Mouse (Mus musculus) MEL (cell line): ENCODE data around the gene Pla2g7. TPM values are rescaled to one million over a fixed set of nuclear protein-coding genes. Genes with fewer than 3 reads are reported as not detected.

Source experiments
- DNase-seq: peaks from one replicate; pipeline ENCODE4 v3.0.0; 2011; ENCODE audit warnings: low read depth, low spot score
- H3K27ac ChIP-seq: 2 replicates; pipeline ENCODE4 v1.5.1; 2012; ENCODE audit warnings: low read depth, mild to moderate bottlenecking, control low read depth, low read length, moderate library complexity; ENCODE audit not compliant: control insufficient read depth
- H3K27me3 ChIP-seq, 2 experiments: fragments of 150-350 bp in 1 of 2; sonication (generic) in 1 of 2; 2 replicates each; pipeline ENCODE4 v1.6.1; 2012; ENCODE audit warnings: low read length in 2 of 2, mild to moderate bottlenecking in 2 of 2, improper control_type of control experiment in 1 of 2, moderate library complexity in 1 of 2; ENCODE audit not compliant: insufficient read depth in 2 of 2, control insufficient read depth in 1 of 2
- H3K36me3 ChIP-seq, 2 experiments: 2 replicates each; pipeline ENCODE4 v1.6.1; 2012 to 2014; ENCODE audit warnings: low read length in 2 of 2, improper control_type of control experiment in 1 of 2, inconsistent platforms in 1 of 2, mild to moderate bottlenecking in 1 of 2; ENCODE audit not compliant: insufficient read depth in 2 of 2, control insufficient read depth in 1 of 2
- H3K4me1 ChIP-seq, 2 experiments: fragments of 150-350 bp in 1 of 2; sonication (generic) in 1 of 2; 2 replicates each; pipeline ENCODE4 v1.6.1; 2012; ENCODE audit warnings: low read length in 2 of 2, improper control_type of control experiment in 1 of 2, mild to moderate bottlenecking in 1 of 2; ENCODE audit not compliant: insufficient read depth in 2 of 2, control insufficient read depth in 1 of 2
- H3K4me3 ChIP-seq, 2 experiments: fragments of 150-350 bp in 1 of 2; sonication (generic) in 1 of 2; 2 replicates each; pipeline ENCODE4 v1.5.1; 2012; ENCODE audit warnings: low read depth in 2 of 2, low read length in 2 of 2, mild to moderate bottlenecking in 2 of 2, moderate library complexity in 2 of 2, control low read depth in 1 of 2, improper control_type of control experiment in 1 of 2; ENCODE audit not compliant: control insufficient read depth in 1 of 2, insufficient read depth in 1 of 2
- H3K79me2 ChIP-seq: 2 replicates; pipeline ENCODE4 v1.6.1; 2012; ENCODE audit warnings: mild to moderate bottlenecking, low read length, moderate library complexity; ENCODE audit not compliant: control insufficient read depth, poor library complexity, insufficient read depth
- H3K9ac ChIP-seq: 2 replicates; pipeline ENCODE4 v1.6.1; 2012; ENCODE audit warnings: low read depth, mild to moderate bottlenecking, control low read depth, low read length, moderate library complexity; ENCODE audit not compliant: control insufficient read depth, poor library complexity, severe bottlenecking
- H3K9me3 ChIP-seq: fragments of 150-350 bp; sonication (generic); replicated peaks from 2 replicates; pipeline ENCODE4 v1.6.1; 2012; ENCODE audit warnings: mild to moderate bottlenecking, low read length, improper control_type of control experiment, moderate library complexity; ENCODE audit not compliant: insufficient read depth
- CHD2 ChIP-seq: IDR thresholded peaks from 2 replicates; pipeline ENCODE4 v1.6.1; 2011; ENCODE audit warnings: low read length, improper control_type of control experiment
- CTCF ChIP-seq, 3 experiments: IDR thresholded peaks in 2 of 3; conservative IDR thresholded peaks in 1 of 3; 2 replicates each; pipeline ENCODE4 v1.5.1; 2011 to 2012; ENCODE audit warnings: low read length in 3 of 3, low read depth in 2 of 3, mild to moderate bottlenecking in 2 of 3, improper control_type of control experiment in 1 of 3, inconsistent platforms in 1 of 3, mixed read lengths in 1 of 3, moderate library complexity in 1 of 3; ENCODE audit not compliant: control insufficient read depth in 1 of 3, insufficient read depth in 1 of 3, poor library complexity in 1 of 3, severe bottlenecking in 1 of 3
- MAX ChIP-seq: IDR thresholded peaks from 2 replicates; pipeline ENCODE4 v1.6.1; 2011; ENCODE audit warnings: low read length, improper control_type of control experiment
- MAZ ChIP-seq: IDR thresholded peaks from 2 replicates; pipeline ENCODE4 v1.6.1; 2012; ENCODE audit warnings: low read depth, mild to moderate bottlenecking, inconsistent platforms, low read length, improper control_type of control experiment
- MEF2A ChIP-seq: IDR thresholded peaks from 2 replicates; pipeline ENCODE4 v1.6.1; 2014; ENCODE audit warnings: low read depth, mild to moderate bottlenecking, inconsistent platforms, low read length, improper control_type of control experiment; ENCODE audit not compliant: poor library complexity, insufficient replicate concordance, severe bottlenecking; ENCODE audit errors: extremely low read depth
- MXI1 ChIP-seq: IDR thresholded peaks from 2 replicates; pipeline ENCODE4 v1.6.1; 2011; ENCODE audit warnings: mild to moderate bottlenecking, low read depth, low read length, improper control_type of control experiment
- NRF1 ChIP-seq: IDR thresholded peaks from 2 replicates; pipeline ENCODE4 v1.6.1; 2014; ENCODE audit warnings: low read depth, mild to moderate bottlenecking, inconsistent platforms, low read length, improper control_type of control experiment, moderate library complexity; ENCODE audit not compliant: poor library complexity, insufficient read depth, severe bottlenecking
- POLR2A ChIP-seq, 2 experiments: IDR thresholded peaks; 2 replicates each; pipeline ENCODE4 v1.6.1; 2011 to 2012; ENCODE audit warnings: low read length in 2 of 2, mild to moderate bottlenecking in 2 of 2, control low read depth in 1 of 2, improper control_type of control experiment in 1 of 2, low read depth in 1 of 2, moderate library complexity in 1 of 2; ENCODE audit not compliant: control insufficient read depth in 1 of 2, insufficient read depth in 1 of 2, poor library complexity in 1 of 2
- POLR2AphosphoS5 ChIP-seq: IDR thresholded peaks from 2 replicates; pipeline ENCODE4 v1.6.1; 2012; ENCODE audit warnings: low read depth, borderline replicate concordance, mild to moderate bottlenecking, inconsistent platforms, low read length, moderate library complexity, mixed read lengths
- RAD21 ChIP-seq: IDR thresholded peaks from 2 replicates; pipeline ENCODE4 v1.6.1; 2011; ENCODE audit warnings: mild to moderate bottlenecking, low read depth, low read length, improper control_type of control experiment
- RCOR1 ChIP-seq: IDR thresholded peaks from 2 replicates; pipeline ENCODE4 v1.6.1; 2012; ENCODE audit warnings: low read depth, mild to moderate bottlenecking, inconsistent platforms, low read length, improper control_type of control experiment
- SMC3 ChIP-seq: IDR thresholded peaks from 2 replicates; pipeline ENCODE4 v1.6.1; 2011; ENCODE audit warnings: low read depth, low read length, improper control_type of control experiment
- ZC3H11A ChIP-seq: IDR thresholded peaks from 2 replicates; pipeline ENCODE4 v1.6.1; 2012; ENCODE audit warnings: low read depth, mild to moderate bottlenecking, inconsistent platforms, low read length, improper control_type of control experiment
- ZKSCAN1 ChIP-seq: IDR thresholded peaks from 2 replicates; pipeline ENCODE4 v1.6.1; 2012; ENCODE audit warnings: low read depth, mild to moderate bottlenecking, inconsistent platforms, low read length, improper control_type of control experiment, moderate library complexity
- polyA plus RNA-seq, 2 experiments: library from polyadenylated mRNA; stranded (reverse) in 1 of 2; unstranded in 1 of 2; fragments of >175 nt in 1 of 2; fragments of >200 nt in 1 of 2; gene quantifications; 2 replicates each; pipeline versions ENCODE4 v1.2.1 to v1.2.4; 2012; ENCODE audit warnings: low replicate concordance in 2 of 2, low read depth in 1 of 2; ENCODE audit not compliant: insufficient read length in 2 of 2, insufficient read depth in 1 of 2, missing spikeins in 1 of 2
- total RNA-seq: library from RNA; depleted of rRNA; stranded (reverse); fragments of 300-350 nt; gene quantifications from 2 replicates; pipeline ENCODE4 v1.2.3, GENCODE M21; 2012

The Pla2g7 gene
- total and polyA plus RNA-seq, 3 experiments: not detected

GRCm38 (mm10) chr17:43606704-43607103 lies 38.8 kb downstream of the Pla2g7 start:
- TF ChIP-seq MAZ: no peak
- peak; percentile 37 for TF ChIP-seq SMC3
- peak; percentile 57 to 72 (median 68) for TF ChIP-seq CTCF (IDR thresholded peaks at IDR 0.05 in 2 of 3, conservative IDR thresholded peaks at IDR 0.05 in 1 of 3; ENCODE audit: control insufficient read depth in 1 of 3, insufficient read depth in 1 of 3, low read depth in 2 of 3, low read length in 3 of 3, poor library complexity in 1 of 3, severe bottlenecking in 1 of 3)
- TF ChIP-seq POLR2A (IDR thresholded peaks at IDR 0.05; ENCODE audit: control insufficient read depth in 1 of 2, insufficient read depth in 1 of 2, low read depth in 1 of 2, low read length in 2 of 2, poor library complexity in 1 of 2): no peak
- no peak for TF ChIP-seq POLR2AphosphoS5
- TF ChIP-seq NRF1: no peak
- peak; percentile 34 for TF ChIP-seq RAD21
- no peak overlapping the region for H3K4me3 ChIP-seq
- peak; percentile 33 for DNase-seq
- no peak overlapping the region for H3K9ac ChIP-seq
- no peaks in the 10 kb centered on the region for H3K36me3 ChIP-seq
- no peaks in the 10 kb centered on the region for H3K4me1 ChIP-seq
- no peaks in the 10 kb centered on the region for H3K27me3 ChIP-seq
- no peaks in the 10 kb centered on the region for H3K9me3 ChIP-seq
- H3K79me2 ChIP-seq: no peaks in the 10 kb centered on the region
- H3K27ac ChIP-seq: no peak overlapping the region

GRCm38 (mm10) chr17:43611586-43611985 lies 43.7 kb downstream of the Pla2g7 start:
- DNase-seq: peak; percentile 26
- no peak overlapping the region for H3K27ac ChIP-seq
- H3K4me1 ChIP-seq: no peaks in the 10 kb centered on the region
- no peak overlapping the region for H3K4me3 ChIP-seq
- no peaks in the 10 kb centered on the region for H3K27me3 ChIP-seq
- TF ChIP-seq CHD2 (no peak), SMC3 (peak; percentile 40; the same call in 1 of the 2 replicates), RAD21 (peak; percentile 48), ZC3H11A (no peak), MEF2A (no peak), CTCF (IDR thresholded peaks at IDR 0.05 in 2 of 3, conservative IDR thresholded peaks at IDR 0.05 in 1 of 3; ENCODE audit: control insufficient read depth in 1 of 3, insufficient read depth in 1 of 3, low read depth in 2 of 3, low read length in 3 of 3, poor library complexity in 1 of 3, severe bottlenecking in 1 of 3) (peak; percentile 46 to 67 (median 55); a peak in 5 of 6 replicates), RCOR1 (no peak), MXI1 (no peak)
- H3K9me3 ChIP-seq: no peaks in the 10 kb centered on the region
- no peaks in the 10 kb centered on the region for H3K36me3 ChIP-seq
- H3K9ac ChIP-seq: no peak overlapping the region
- no peaks in the 10 kb centered on the region for H3K79me2 ChIP-seq

- Histone ChIP-seq H3K9ac (no peak overlapping the region), H3K4me3 (no peak overlapping the region), H3K27me3 (no peaks in the 10 kb centered on the region), H3K36me3 (no peaks in the 10 kb centered on the region), H3K79me2 (no peaks in the 10 kb centered on the region), H3K27ac (no peak overlapping the region), H3K4me1 (no peaks in the 10 kb centered on the region), H3K9me3 (no peaks in the 10 kb centered on the region)
- TF ChIP-seq SMC3 (no peak), ZKSCAN1 (no peak), MAX (no peak)
- DNase-seq: no peak
Measured at GRCm38 (mm10) chr17:43612221-43612620, 44.3 kb downstream of the Pla2g7 start.
